Mouse (Mus musculus) MEL (cell line): ENCODE data around the gene Cacna1g.

Source experiments
- CTCF ChIP-seq, 3 experiments: IDR thresholded peaks in 2 of 3; conservative IDR thresholded peaks in 1 of 3; 2 replicates each; pipeline ENCODE4 v1.5.1; 2011 to 2012; ENCODE audit warnings: low read length in 3 of 3, low read depth in 2 of 3, mild to moderate bottlenecking in 2 of 3, improper control_type of control experiment in 1 of 3, inconsistent platforms in 1 of 3, mixed read lengths in 1 of 3, moderate library complexity in 1 of 3; ENCODE audit not compliant: control insufficient read depth in 1 of 3, insufficient read depth in 1 of 3, poor library complexity in 1 of 3, severe bottlenecking in 1 of 3
- EP300 ChIP-seq, 2 experiments: IDR thresholded peaks; 2 replicates each; pipeline ENCODE4 v1.6.1; 2011; ENCODE audit warnings: improper control_type of control experiment in 2 of 2, low read length in 2 of 2, low read depth in 1 of 2, mild to moderate bottlenecking in 1 of 2
- GATA1 ChIP-seq: IDR thresholded peaks from 2 replicates; pipeline ENCODE4 v1.6.1; 2011; ENCODE audit warnings: low read depth, low read length, improper control_type of control experiment
- KAT2A ChIP-seq: conservative IDR thresholded peaks from 2 replicates; pipeline ENCODE4 v1.6.1; 2012; ENCODE audit warnings: low read depth, low read length, improper control_type of control experiment, inconsistent platforms
- MAFK ChIP-seq: IDR thresholded peaks from 2 replicates; pipeline ENCODE4 v1.6.1; 2011; ENCODE audit warnings: low read depth, mild to moderate bottlenecking, low read length, improper control_type of control experiment, borderline replicate concordance
- MAX ChIP-seq: IDR thresholded peaks from 2 replicates; pipeline ENCODE4 v1.6.1; 2011; ENCODE audit warnings: low read length, improper control_type of control experiment
- MXI1 ChIP-seq: IDR thresholded peaks from 2 replicates; pipeline ENCODE4 v1.6.1; 2011; ENCODE audit warnings: mild to moderate bottlenecking, low read depth, low read length, improper control_type of control experiment
- MYC ChIP-seq: IDR thresholded peaks from 2 replicates; pipeline ENCODE4 v1.6.1; 2011; ENCODE audit warnings: low read depth, mild to moderate bottlenecking, low read length, improper control_type of control experiment, moderate library complexity
- POLR2A ChIP-seq, 2 experiments: IDR thresholded peaks; 2 replicates each; pipeline ENCODE4 v1.6.1; 2011 to 2012; ENCODE audit warnings: low read length in 2 of 2, mild to moderate bottlenecking in 2 of 2, control low read depth in 1 of 2, improper control_type of control experiment in 1 of 2, low read depth in 1 of 2, moderate library complexity in 1 of 2; ENCODE audit not compliant: control insufficient read depth in 1 of 2, insufficient read depth in 1 of 2, poor library complexity in 1 of 2
- POLR2AphosphoS2 ChIP-seq: IDR thresholded peaks from 2 replicates; pipeline ENCODE4 v1.6.1; 2011; ENCODE audit warnings: low read length, improper control_type of control experiment
- RAD21 ChIP-seq: IDR thresholded peaks from 2 replicates; pipeline ENCODE4 v1.6.1; 2011; ENCODE audit warnings: mild to moderate bottlenecking, low read depth, low read length, improper control_type of control experiment
- TAL1 ChIP-seq: IDR thresholded peaks from 2 replicates; pipeline ENCODE4 v1.6.1; 2012; ENCODE audit warnings: mild to moderate bottlenecking, inconsistent platforms, low read length, moderate library complexity, mixed read lengths
- ZC3H11A ChIP-seq: IDR thresholded peaks from 2 replicates; pipeline ENCODE4 v1.6.1; 2012; ENCODE audit warnings: low read depth, mild to moderate bottlenecking, inconsistent platforms, low read length, improper control_type of control experiment

- TF ChIP-seq MYC (no peak), MAFK (no peak), RAD21 (no peak), POLR2AphosphoS2 (no peak), ZC3H11A (no peak), EP300 (IDR thresholded peaks at IDR 0.05; ENCODE audit: low read depth in 1 of 2, low read length in 2 of 2) (no peak), POLR2A (IDR thresholded peaks at IDR 0.05; ENCODE audit: control insufficient read depth in 1 of 2, insufficient read depth in 1 of 2, low read depth in 1 of 2, low read length in 2 of 2, poor library complexity in 1 of 2) (no peak), TAL1 (no peak), CTCF (IDR thresholded peaks at IDR 0.05 in 2 of 3, conservative IDR thresholded peaks at IDR 0.05 in 1 of 3; ENCODE audit: control insufficient read depth in 1 of 3, insufficient read depth in 1 of 3, low read depth in 2 of 3, low read length in 3 of 3, poor library complexity in 1 of 3, severe bottlenecking in 1 of 3) (no peak), MAX (no peak), MXI1 (no peak), GATA1 (no peak), KAT2A (no peak)
These were observed 73.0 kb downstream of the Cacna1g start for GRCm38 (mm10) chr11:94400996-94401395.
